Mouse (Mus musculus): Measurements from ENCODE around the gene Lpin3. TPM values are rescaled to one million over a fixed set of nuclear protein-coding genes. Genes with fewer than 3 reads are reported as not detected.

The Lpin3 gene
- total and polyA plus RNA-seq, 3 experiments = 4.6 to 7.2 (median 5.4) TPM

DNA sequence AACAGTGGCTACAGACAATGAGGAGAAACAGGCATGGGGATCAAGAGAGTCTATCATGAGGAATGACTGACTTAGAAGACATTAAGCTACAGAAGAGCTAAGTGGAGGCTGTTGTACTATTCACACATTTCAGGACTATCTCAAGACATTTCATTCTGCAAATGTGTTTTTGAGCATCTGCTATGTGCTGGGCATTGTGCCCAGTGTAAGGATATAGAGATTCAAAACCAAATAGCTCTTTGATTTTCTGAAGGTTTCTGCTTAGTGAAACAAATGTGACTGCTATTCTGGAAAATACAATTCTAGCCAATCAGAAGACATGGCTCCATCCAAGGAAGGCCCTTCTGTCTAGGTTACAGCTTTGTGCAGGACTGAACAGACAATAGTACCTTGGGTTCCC, 25.8 kb upstream of the Lpin3 start:
- peaks cover 3% of the 10 kb centered on the region for H3K79me2 ChIP-seq (replicated peaks; ENCODE audit: control insufficient read depth, insufficient read depth, low read length)
- no peak overlapping the region for H3K9ac ChIP-seq (ENCODE audit: low read depth, low read length)
- DNase-seq = no peak
- TF ChIP-seq POLR2A (IDR thresholded peaks at IDR 0.05; ENCODE audit: insufficient read depth, low read depth, low read length) (no peak), CTCF (IDR thresholded peaks at IDR 0.05) (no peak), EP300 (IDR thresholded peaks at IDR 0.05; ENCODE audit: insufficient read depth, low read depth, low read length) (no peak)
- H3K4me1 ChIP-seq (ENCODE audit: control insufficient read depth, insufficient read depth, low read length) = peaks cover 8% of the 10 kb centered on the region
- no peak overlapping the region for H3K27ac ChIP-seq
- intact Hi-C loops (cut with DNase I) = no loop called here
- no peak overlapping the region for H3K4me3 ChIP-seq
- H3K36me3 ChIP-seq (ENCODE audit: control insufficient read depth, insufficient read depth, low read length) = peaks cover 30% of the 10 kb centered on the region
- H3K27me3 ChIP-seq (ENCODE audit: control insufficient read depth, insufficient read depth, low read length) = no peaks in the 10 kb centered on the region

GRCm38 (mm10) chr2:160856359-160857102, 23.9 kb upstream of the Lpin3 start:
- intact Hi-C loops (cut with DNase I) = no loop called here
- Histone ChIP-seq H3K4me3 (no peak overlapping the region), H3K4me1 (ENCODE audit: control insufficient read depth, insufficient read depth, low read length) (peaks cover 13% of the 10 kb centered on the region), H3K79me2 (replicated peaks; ENCODE audit: control insufficient read depth, insufficient read depth, low read length) (peaks cover 8% of the 10 kb centered on the region), H3K27ac (no peak overlapping the region), H3K27me3 (ENCODE audit: control insufficient read depth, insufficient read depth, low read length) (no peaks in the 10 kb centered on the region), H3K9ac (ENCODE audit: low read depth, low read length) (no peak overlapping the region), H3K36me3 (ENCODE audit: control insufficient read depth, insufficient read depth, low read length) (peaks cover 33% of the 10 kb centered on the region)
- no peak for DNase-seq
- no peak for TF ChIP-seq POLR2A (IDR thresholded peaks at IDR 0.05; ENCODE audit: insufficient read depth, low read depth, low read length)
- peak; percentile 52 for TF ChIP-seq CTCF (IDR thresholded peaks at IDR 0.05)
- no peak for TF ChIP-seq EP300 (IDR thresholded peaks at IDR 0.05; ENCODE audit: insufficient read depth, low read depth, low read length)
- WGBS = 79% methylated on average over 5 of the region's 5 CpGs

DNA sequence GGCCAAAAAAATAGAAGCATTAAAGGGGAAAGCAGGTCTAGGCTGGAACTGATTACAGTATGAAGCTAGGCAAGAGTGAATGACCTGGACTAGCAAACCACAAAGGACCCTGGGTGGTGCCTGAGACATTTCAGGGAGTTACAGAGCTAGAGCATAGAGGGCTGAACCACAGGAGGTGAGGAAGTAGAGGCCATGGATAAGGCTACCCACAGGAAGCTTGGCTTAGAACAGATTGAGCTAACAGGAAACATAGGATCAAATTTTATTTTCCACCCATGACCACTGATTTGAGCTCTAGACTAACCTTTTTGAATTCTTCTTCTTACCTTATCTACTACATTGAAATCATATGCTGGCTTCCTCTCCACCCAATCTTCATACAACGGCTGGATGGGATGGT, 20.1 kb upstream of the Lpin3 start:
- no peak for DNase-seq
- Histone ChIP-seq H3K36me3 (ENCODE audit: control insufficient read depth, insufficient read depth, low read length) (peaks cover 39% of the 10 kb centered on the region), H3K27ac (no peak overlapping the region), H3K9ac (ENCODE audit: low read depth, low read length) (no peak overlapping the region), H3K4me1 (ENCODE audit: control insufficient read depth, insufficient read depth, low read length) (peaks cover 12% of the 10 kb centered on the region), H3K4me3 (no peak overlapping the region), H3K79me2 (replicated peaks; ENCODE audit: control insufficient read depth, insufficient read depth, low read length) (peaks cover 11% of the 10 kb centered on the region), H3K27me3 (ENCODE audit: control insufficient read depth, insufficient read depth, low read length) (no peaks in the 10 kb centered on the region)
- TF ChIP-seq POLR2A (IDR thresholded peaks at IDR 0.05; ENCODE audit: insufficient read depth, low read depth, low read length) (no peak), CTCF (IDR thresholded peaks at IDR 0.05) (no peak), EP300 (IDR thresholded peaks at IDR 0.05; ENCODE audit: insufficient read depth, low read depth, low read length) (no peak)
- 43% methylated on average over 1 of the region's 1 CpGs for WGBS
- intact Hi-C loops (cut with DNase I) = no loop called here

DNA sequence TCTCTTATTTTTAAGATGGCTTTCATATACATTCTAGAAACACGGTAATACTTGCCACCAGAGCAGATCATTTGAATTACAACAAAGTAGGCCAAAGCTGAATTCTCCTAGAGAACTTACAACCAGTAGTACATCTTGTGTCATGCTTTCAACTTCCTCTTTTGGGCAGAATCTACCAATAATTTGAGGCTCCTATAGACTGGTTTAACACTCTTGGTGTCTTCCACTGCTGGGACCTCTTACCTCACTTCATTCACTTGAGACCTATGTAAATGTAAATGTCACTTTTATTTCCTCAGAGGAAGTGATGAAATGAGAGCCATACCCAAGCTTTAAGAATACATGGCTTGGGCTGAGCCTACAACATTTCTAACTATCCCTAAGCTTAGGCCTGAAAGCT, 16.4 kb upstream of the Lpin3 start:
- WGBS = 88% methylated on average over 1 of the region's 1 CpGs
- no peak for TF ChIP-seq EP300 (IDR thresholded peaks at IDR 0.05; ENCODE audit: insufficient read depth, low read depth, low read length)
- TF ChIP-seq POLR2A (IDR thresholded peaks at IDR 0.05; ENCODE audit: insufficient read depth, low read depth, low read length) = no peak

DNA sequence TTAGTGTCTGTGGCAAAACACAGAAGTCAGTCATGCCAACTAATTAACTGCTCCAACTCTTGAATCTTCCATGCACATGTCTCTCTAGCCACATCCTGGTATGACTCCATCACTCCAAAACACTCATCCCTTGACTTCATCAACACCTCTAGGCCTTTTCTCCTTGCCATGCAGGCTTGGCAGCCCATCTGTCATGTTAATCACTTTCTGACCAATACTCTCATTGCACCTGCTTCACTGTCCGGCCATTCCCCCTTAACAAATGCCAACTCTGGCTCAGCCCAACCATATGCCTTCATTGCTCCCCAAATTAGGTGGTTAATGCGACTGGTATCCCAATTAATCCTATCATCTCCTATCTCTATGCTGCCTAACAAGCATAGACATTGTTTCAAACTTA, 15.2 kb upstream of the Lpin3 start:
- Histone ChIP-seq H3K9ac (ENCODE audit: low read depth, low read length) (no peak overlapping the region), H3K79me2 (replicated peaks; ENCODE audit: control insufficient read depth, insufficient read depth, low read length) (peaks cover 12% of the 10 kb centered on the region), H3K27ac (no peak overlapping the region), H3K4me3 (no peak overlapping the region), H3K36me3 (ENCODE audit: control insufficient read depth, insufficient read depth, low read length) (peaks cover 42% of the 10 kb centered on the region), H3K27me3 (ENCODE audit: control insufficient read depth, insufficient read depth, low read length) (no peaks in the 10 kb centered on the region), H3K4me1 (ENCODE audit: control insufficient read depth, insufficient read depth, low read length) (peaks cover 11% of the 10 kb centered on the region)
- WGBS = 93% methylated on average over 2 of the region's 2 CpGs
- intact Hi-C loops (cut with DNase I) = no loop called here
- no peak for DNase-seq
- TF ChIP-seq POLR2A (IDR thresholded peaks at IDR 0.05; ENCODE audit: insufficient read depth, low read depth, low read length) = no peak

More for the DNA sequence above, 16.4 kb upstream of the Lpin3 start:
- H3K4me3 ChIP-seq = no peak overlapping the region
- H3K36me3 ChIP-seq (ENCODE audit: control insufficient read depth, insufficient read depth, low read length) = peaks cover 43% of the 10 kb centered on the region
- H3K9ac ChIP-seq (ENCODE audit: low read depth, low read length) = no peak overlapping the region
- H3K27ac ChIP-seq = no peak overlapping the region
- H3K27me3 ChIP-seq (ENCODE audit: control insufficient read depth, insufficient read depth, low read length) = no peaks in the 10 kb centered on the region
- peaks cover 15% of the 10 kb centered on the region for H3K79me2 ChIP-seq (replicated peaks; ENCODE audit: control insufficient read depth, insufficient read depth, low read length)
- intact Hi-C loops (cut with DNase I) = no loop called here
- H3K4me1 ChIP-seq (ENCODE audit: control insufficient read depth, insufficient read depth, low read length) = peaks cover 12% of the 10 kb centered on the region
- DNase-seq = no peak

- H3K4me3 ChIP-seq = no peak overlapping the region
- no peak overlapping the region for H3K27ac ChIP-seq
- TF ChIP-seq POLR2A (IDR thresholded peaks at IDR 0.05; ENCODE audit: insufficient read depth, low read depth, low read length) (no peak), CTCF (IDR thresholded peaks at IDR 0.05) (no peak), EP300 (IDR thresholded peaks at IDR 0.05; ENCODE audit: insufficient read depth, low read depth, low read length) (no peak)
- H3K4me1 ChIP-seq (ENCODE audit: control insufficient read depth, insufficient read depth, low read length) = peaks cover 11% of the 10 kb centered on the region
- intact Hi-C loops (cut with DNase I) = loop anchor here (2.0 kb wide), 1 partner anchor 17 kb away; no protein-coding TSS in a partner anchor
- H3K36me3 ChIP-seq (ENCODE audit: control insufficient read depth, insufficient read depth, low read length) = peaks cover 38% of the 10 kb centered on the region
- no peak overlapping the region for H3K9ac ChIP-seq (ENCODE audit: low read depth, low read length)
- no peak for DNase-seq
- H3K79me2 ChIP-seq (replicated peaks; ENCODE audit: control insufficient read depth, insufficient read depth, low read length) = peaks cover 5% of the 10 kb centered on the region; the same call in 1 of the 2 replicates
- WGBS = 42% methylated on average over 3 of the region's 3 CpGs
- no peaks in the 10 kb centered on the region for H3K27me3 ChIP-seq (ENCODE audit: control insufficient read depth, insufficient read depth, low read length)
Observed at GRCm38 (mm10) chr2:160869446-160869845, 11.0 kb upstream of the Lpin3 start.

Measured in heart, adult 2 months (tissue).